Mouse (Mus musculus): Measurements from ENCODE around the gene Nuak2. TPM values are rescaled to one million over a fixed set of nuclear protein-coding genes. Genes with fewer than 3 reads are reported as not detected.

Gene Nuak2
- polyA plus RNA-seq, 1 experiment, result 20.0 TPM

DNA sequence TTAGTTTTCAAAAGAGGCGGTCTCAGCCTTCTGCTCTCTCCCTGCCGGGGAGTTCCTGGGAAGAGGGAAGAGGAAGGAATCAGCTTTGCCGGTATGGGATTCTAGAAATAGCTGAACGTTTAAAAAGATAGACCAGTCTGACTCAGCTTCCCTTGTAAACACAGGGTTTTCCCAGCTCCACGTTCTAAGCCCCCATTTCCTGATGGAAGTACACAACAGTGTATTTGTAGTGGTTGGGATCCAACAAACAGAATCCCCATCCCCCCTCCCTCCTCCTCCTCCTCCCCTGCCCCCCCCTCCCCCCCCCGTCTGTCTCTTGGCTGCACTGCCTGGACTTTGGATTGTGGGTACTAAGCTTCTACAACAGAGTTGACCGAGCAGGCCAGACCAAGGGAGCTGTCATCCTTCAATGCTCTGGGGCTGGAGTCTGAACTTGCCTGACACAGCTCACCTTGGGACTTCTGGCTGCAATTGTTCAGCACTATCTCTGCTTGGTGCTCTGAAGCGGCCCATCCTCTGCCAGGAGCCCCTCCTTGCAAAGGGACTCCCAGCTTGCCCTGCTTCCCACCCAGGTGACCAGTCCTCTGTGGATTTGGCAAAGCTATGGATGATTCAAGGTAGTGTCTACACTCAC lies 22.2 kb downstream of the Nuak2 start:
- Histone ChIP-seq H3K27ac (ENCODE audit: insufficient read depth, low read length) (no peak overlapping the region), H3K4me1 (ENCODE audit: control insufficient read depth, insufficient read depth, low read length) (peaks cover 18% of the 10 kb centered on the region), H3K27me3 (ENCODE audit: control insufficient read depth, insufficient read depth, low read length, poor library complexity, severe bottlenecking) (no peaks in the 10 kb centered on the region), H3K9ac (ENCODE audit: low read depth, poor library complexity, severe bottlenecking) (no peak overlapping the region), H3K9me3 (replicated peaks; ENCODE audit: control insufficient read depth, insufficient read depth, low read length, poor library complexity, severe bottlenecking) (no peaks in the 10 kb centered on the region), H3K36me3 (ENCODE audit: control insufficient read depth, insufficient read depth, low read length, poor library complexity, severe bottlenecking) (no peaks in the 10 kb centered on the region), H3K4me3 (ENCODE audit: low read depth, low read length) (no peak overlapping the region)
- TF ChIP-seq CTCF (IDR thresholded peaks at IDR 0.05; ENCODE audit: low read depth, low read length) (no peak), EP300 (IDR thresholded peaks at IDR 0.05; ENCODE audit: insufficient read depth, low read depth, low read length) (no peak), POLR2A (IDR thresholded peaks at IDR 0.05; ENCODE audit: insufficient read depth, low read length) (no peak)

DNA sequence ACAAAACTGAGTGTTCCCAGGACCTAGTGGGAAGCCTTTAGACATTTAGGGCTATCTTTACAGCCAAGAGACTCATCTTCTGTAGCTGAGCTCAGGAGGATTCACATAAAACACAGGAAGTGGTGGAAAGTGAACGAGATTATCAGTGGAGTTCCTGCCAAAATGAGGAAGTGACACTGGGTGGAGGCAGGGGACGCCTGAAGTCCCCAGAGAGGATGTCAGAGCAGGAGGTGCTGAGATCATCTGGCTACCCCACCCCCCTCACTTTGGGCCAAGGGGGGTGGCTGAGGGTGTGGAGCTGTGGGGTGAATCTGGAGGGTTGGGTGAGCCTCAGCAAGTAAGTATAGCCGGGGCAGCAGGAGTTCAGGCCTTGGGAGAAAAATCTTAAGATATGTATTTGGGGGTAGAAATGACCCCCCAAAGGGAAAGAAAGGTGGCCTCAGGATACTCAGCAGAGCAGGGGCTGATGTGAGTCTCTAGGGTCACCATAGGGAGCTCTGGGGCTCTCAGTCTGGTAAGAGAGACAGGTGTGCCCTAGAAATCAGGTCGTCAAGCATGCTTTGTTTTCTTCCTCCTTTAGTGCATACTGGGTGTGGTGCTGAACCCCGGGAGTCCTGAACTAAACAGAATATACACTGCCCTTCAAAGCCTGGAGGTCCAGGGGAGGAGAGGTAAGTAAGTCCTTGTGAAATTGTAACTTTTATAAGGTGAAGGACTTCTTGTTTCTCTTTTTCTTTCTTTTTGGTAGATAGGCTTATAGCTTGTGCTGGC lies 26.0 kb downstream of the Nuak2 start:
- Histone ChIP-seq H3K4me3 (ENCODE audit: low read depth, low read length) (no peak overlapping the region), H3K4me1 (ENCODE audit: control insufficient read depth, insufficient read depth, low read length) (peaks cover 7% of the 10 kb centered on the region), H3K9me3 (replicated peaks; ENCODE audit: control insufficient read depth, insufficient read depth, low read length, poor library complexity, severe bottlenecking) (no peaks in the 10 kb centered on the region), H3K27ac (ENCODE audit: insufficient read depth, low read length) (peak overlapping the region; percentile 58), H3K27me3 (ENCODE audit: control insufficient read depth, insufficient read depth, low read length, poor library complexity, severe bottlenecking) (no peaks in the 10 kb centered on the region), H3K36me3 (ENCODE audit: control insufficient read depth, insufficient read depth, low read length, poor library complexity, severe bottlenecking) (no peaks in the 10 kb centered on the region), H3K9ac (ENCODE audit: low read depth, poor library complexity, severe bottlenecking) (no peak overlapping the region)
- TF ChIP-seq CTCF (IDR thresholded peaks at IDR 0.05; ENCODE audit: low read depth, low read length) (no peak), EP300 (IDR thresholded peaks at IDR 0.05; ENCODE audit: insufficient read depth, low read depth, low read length) (no peak), POLR2A (IDR thresholded peaks at IDR 0.05; ENCODE audit: insufficient read depth, low read length) (no peak)

DNA sequence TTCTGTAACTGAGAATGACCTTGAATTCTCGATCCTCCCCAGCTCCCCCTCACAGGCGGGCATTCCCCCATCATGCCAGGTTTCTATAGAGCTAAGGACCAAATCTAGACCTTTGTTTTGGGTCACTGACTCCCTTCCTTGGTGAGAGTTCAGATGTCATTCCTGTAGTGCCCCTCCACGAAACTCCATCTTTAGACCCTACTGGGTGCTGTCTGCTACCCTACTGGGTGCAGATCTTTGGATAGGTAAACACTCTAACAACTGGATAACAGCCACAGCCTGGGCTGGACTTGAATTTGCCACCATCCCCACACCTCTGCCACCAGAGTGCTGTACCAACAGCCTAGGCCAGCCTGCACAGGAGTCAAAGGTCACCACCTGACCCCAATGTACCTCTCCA lies 26.6 kb downstream of the Nuak2 start:
- TF ChIP-seq EP300 (IDR thresholded peaks at IDR 0.05; ENCODE audit: insufficient read depth, low read depth, low read length) (no peak), CTCF (IDR thresholded peaks at IDR 0.05; ENCODE audit: low read depth, low read length) (no peak), POLR2A (IDR thresholded peaks at IDR 0.05; ENCODE audit: insufficient read depth, low read length) (no peak)
- no peak overlapping the region for H3K4me3 ChIP-seq (ENCODE audit: low read depth, low read length)
- H3K36me3 ChIP-seq (ENCODE audit: control insufficient read depth, insufficient read depth, low read length, poor library complexity, severe bottlenecking), result no peaks in the 10 kb centered on the region
- no peak overlapping the region for H3K9ac ChIP-seq (ENCODE audit: low read depth, poor library complexity, severe bottlenecking)
- no peaks in the 10 kb centered on the region for H3K9me3 ChIP-seq (replicated peaks; ENCODE audit: control insufficient read depth, insufficient read depth, low read length, poor library complexity, severe bottlenecking)
- no peaks in the 10 kb centered on the region for H3K27me3 ChIP-seq (ENCODE audit: control insufficient read depth, insufficient read depth, low read length, poor library complexity, severe bottlenecking)
- H3K27ac ChIP-seq (ENCODE audit: insufficient read depth, low read length), result peak overlapping the region; percentile 22
- H3K4me1 ChIP-seq (ENCODE audit: control insufficient read depth, insufficient read depth, low read length), result peaks cover 7% of the 10 kb centered on the region

DNA sequence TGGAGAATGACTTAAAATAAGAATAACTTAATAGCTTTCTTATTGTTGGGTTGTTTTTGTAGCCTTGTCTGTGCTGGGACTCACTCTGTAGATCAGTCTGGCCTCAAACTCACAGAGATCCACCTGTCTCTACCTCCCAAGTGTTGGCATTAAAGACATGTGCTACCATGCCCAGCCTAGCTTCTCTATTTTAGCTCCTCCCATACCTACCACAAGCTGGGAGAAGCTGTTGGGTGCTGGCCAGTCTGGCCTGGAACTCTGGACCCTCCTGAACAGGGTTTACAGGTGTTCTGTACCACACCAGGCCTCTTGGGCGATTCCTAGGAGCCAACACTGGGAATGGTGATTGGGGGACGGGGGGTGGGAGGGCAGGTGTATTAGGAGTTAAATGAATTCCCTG lies 27.3 kb downstream of the Nuak2 start:
- Histone ChIP-seq H3K27me3 (ENCODE audit: control insufficient read depth, insufficient read depth, low read length, poor library complexity, severe bottlenecking) (no peaks in the 10 kb centered on the region), H3K4me1 (ENCODE audit: control insufficient read depth, insufficient read depth, low read length) (peaks cover 7% of the 10 kb centered on the region), H3K9me3 (replicated peaks; ENCODE audit: control insufficient read depth, insufficient read depth, low read length, poor library complexity, severe bottlenecking) (no peaks in the 10 kb centered on the region), H3K4me3 (ENCODE audit: low read depth, low read length) (no peak overlapping the region), H3K27ac (ENCODE audit: insufficient read depth, low read length) (no peak overlapping the region), H3K36me3 (ENCODE audit: control insufficient read depth, insufficient read depth, low read length, poor library complexity, severe bottlenecking) (no peaks in the 10 kb centered on the region), H3K9ac (ENCODE audit: low read depth, poor library complexity, severe bottlenecking) (no peak overlapping the region)
- TF ChIP-seq POLR2A (IDR thresholded peaks at IDR 0.05; ENCODE audit: insufficient read depth, low read length), result no peak
- no peak for TF ChIP-seq EP300 (IDR thresholded peaks at IDR 0.05; ENCODE audit: insufficient read depth, low read depth, low read length)
- no peak for TF ChIP-seq CTCF (IDR thresholded peaks at IDR 0.05; ENCODE audit: low read depth, low read length)

DNA sequence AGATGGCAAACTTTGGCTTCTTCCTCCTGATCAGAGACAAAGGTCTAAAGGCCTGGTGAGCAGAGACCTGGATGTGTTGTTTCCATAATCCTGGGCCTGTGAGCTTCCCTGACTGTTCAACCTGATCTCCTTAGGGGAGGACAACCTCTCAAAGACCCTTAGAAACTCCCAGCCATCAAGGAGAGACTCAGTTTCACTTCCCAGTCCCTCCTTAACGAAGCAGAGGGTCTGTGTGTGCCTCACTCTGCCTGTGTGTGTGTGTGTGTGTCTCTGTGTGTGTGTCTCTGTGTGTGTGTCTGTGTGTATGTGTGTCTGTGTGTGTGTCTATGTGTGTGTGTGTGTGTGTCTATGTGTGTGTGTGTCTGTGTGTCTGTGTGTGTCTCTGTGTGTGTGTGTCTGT lies 27.7 kb downstream of the Nuak2 start:
- H3K27me3 ChIP-seq (ENCODE audit: control insufficient read depth, insufficient read depth, low read length, poor library complexity, severe bottlenecking), result no peaks in the 10 kb centered on the region
- H3K9ac ChIP-seq (ENCODE audit: low read depth, poor library complexity, severe bottlenecking), result no peak overlapping the region
- no peak overlapping the region for H3K27ac ChIP-seq (ENCODE audit: insufficient read depth, low read length)
- TF ChIP-seq POLR2A (IDR thresholded peaks at IDR 0.05; ENCODE audit: insufficient read depth, low read length), result no peak
- TF ChIP-seq CTCF (IDR thresholded peaks at IDR 0.05; ENCODE audit: low read depth, low read length), result no peak
- no peak for TF ChIP-seq EP300 (IDR thresholded peaks at IDR 0.05; ENCODE audit: insufficient read depth, low read depth, low read length)
- H3K4me1 ChIP-seq (ENCODE audit: control insufficient read depth, insufficient read depth, low read length), result peaks cover 7% of the 10 kb centered on the region
- no peak overlapping the region for H3K4me3 ChIP-seq (ENCODE audit: low read depth, low read length)
- no peaks in the 10 kb centered on the region for H3K36me3 ChIP-seq (ENCODE audit: control insufficient read depth, insufficient read depth, low read length, poor library complexity, severe bottlenecking)
- H3K9me3 ChIP-seq (replicated peaks; ENCODE audit: control insufficient read depth, insufficient read depth, low read length, poor library complexity, severe bottlenecking), result no peaks in the 10 kb centered on the region

DNA sequence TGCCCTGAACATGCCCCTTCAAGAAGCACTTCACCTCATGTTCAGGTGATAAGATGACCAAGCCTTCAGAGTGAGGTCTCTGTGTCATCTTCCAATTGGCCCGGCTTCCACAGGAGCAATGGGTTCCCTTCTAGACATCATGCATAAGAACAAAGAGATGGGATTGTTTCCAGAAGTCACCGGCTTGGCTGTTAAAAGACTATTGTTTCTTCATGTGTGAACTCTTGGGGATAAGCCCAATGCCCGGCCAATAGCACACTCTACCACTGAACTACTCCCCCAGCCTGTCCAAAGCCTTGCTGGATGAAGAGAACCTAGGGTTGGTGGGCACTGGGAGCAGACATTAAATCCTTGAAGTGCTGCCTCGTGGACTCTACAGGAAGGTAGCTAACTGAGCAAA lies 29.6 kb downstream of the Nuak2 start:
- Histone ChIP-seq H3K27ac (ENCODE audit: insufficient read depth, low read length) (no peak overlapping the region), H3K9ac (ENCODE audit: low read depth, poor library complexity, severe bottlenecking) (no peak overlapping the region), H3K9me3 (replicated peaks; ENCODE audit: control insufficient read depth, insufficient read depth, low read length, poor library complexity, severe bottlenecking) (no peaks in the 10 kb centered on the region), H3K4me1 (ENCODE audit: control insufficient read depth, insufficient read depth, low read length) (peaks cover 7% of the 10 kb centered on the region), H3K4me3 (ENCODE audit: low read depth, low read length) (no peak overlapping the region), H3K27me3 (ENCODE audit: control insufficient read depth, insufficient read depth, low read length, poor library complexity, severe bottlenecking) (no peaks in the 10 kb centered on the region), H3K36me3 (ENCODE audit: control insufficient read depth, insufficient read depth, low read length, poor library complexity, severe bottlenecking) (no peaks in the 10 kb centered on the region)
- no peak for TF ChIP-seq EP300 (IDR thresholded peaks at IDR 0.05; ENCODE audit: insufficient read depth, low read depth, low read length)
